Mouse (Mus musculus) small intestine, adult 2 months (tissue): ENCODE data around the gene Hist2h2bb. TPM values are rescaled to one million over a fixed set of nuclear protein-coding genes. Genes with fewer than 3 reads are reported as not detected.
"Not testable (repeated sequence)": the region's sequence is repeated elsewhere in the genome, so short reads cannot be mapped to it uniquely, and the experiment has no call there.

Source experiments
- H3K27ac ChIP-seq: fragments of 200-500 bp; 2 replicates; pipeline ENCODE4 v1.5.1; 2012; ENCODE audit warnings: low read depth, low read length, control low read depth, inconsistent platforms; ENCODE audit not compliant: insufficient read depth
- H3K27me3 ChIP-seq: fragments of 200-500 bp; 2 replicates; pipeline ENCODE4 v1.6.1; 2012; ENCODE audit warnings: mild to moderate bottlenecking, moderate library complexity, low read length, inconsistent platforms; ENCODE audit not compliant: control insufficient read depth, insufficient read depth
- H3K36me3 ChIP-seq: fragments of 200-500 bp; 2 replicates; pipeline ENCODE4 v1.6.1; 2012; ENCODE audit warnings: mild to moderate bottlenecking, low read length, control low read depth, inconsistent platforms; ENCODE audit not compliant: control insufficient read depth, insufficient read depth
- H3K4me1 ChIP-seq: fragments of 200-500 bp; 2 replicates; pipeline ENCODE4 v1.6.1; 2012; ENCODE audit warnings: low read length, inconsistent platforms, mixed read lengths; ENCODE audit not compliant: control insufficient read depth, insufficient read depth, insufficient read length
- H3K4me3 ChIP-seq: fragments of 200-500 bp; 2 replicates; pipeline ENCODE4 v1.5.1; 2012; ENCODE audit warnings: low read depth, mild to moderate bottlenecking, control low read depth, inconsistent platforms, low read length, moderate library complexity
- CTCF ChIP-seq: fragments of 200-500 bp; IDR thresholded peaks from 2 replicates; pipeline ENCODE4 v1.5.1; 2012; ENCODE audit warnings: low read depth, mild to moderate bottlenecking, control low read depth, inconsistent platforms, low read length, moderate library complexity, mixed read lengths; ENCODE audit not compliant: insufficient replicate concordance, insufficient read length; ENCODE audit errors: extremely low read depth
- POLR2A ChIP-seq: fragments of 200-500 bp; IDR thresholded peaks from 2 replicates; pipeline ENCODE4 v1.6.1; 2012; ENCODE audit warnings: low read depth, mild to moderate bottlenecking, control low read depth, inconsistent platforms, low read length, moderate library complexity
- WGBS: fragments of 180-500 bp; shearing (Covaris S2); methylation state at CpG from one replicate; pipeline ENCODE4 v1.1.7; 2018; 5-methylcytosine and 5-hydroxymethylcytosine counted together
- polyA plus RNA-seq: library from polyadenylated mRNA; depleted of rRNA; stranded (reverse); fragments of >200 nt; gene quantifications from 2 replicates; pipeline ENCODE4 v1.2.3, GENCODE M21; 2012

Gene Hist2h2bb
- polyA plus RNA-seq, 1 experiment = 8.7 TPM

DNA sequence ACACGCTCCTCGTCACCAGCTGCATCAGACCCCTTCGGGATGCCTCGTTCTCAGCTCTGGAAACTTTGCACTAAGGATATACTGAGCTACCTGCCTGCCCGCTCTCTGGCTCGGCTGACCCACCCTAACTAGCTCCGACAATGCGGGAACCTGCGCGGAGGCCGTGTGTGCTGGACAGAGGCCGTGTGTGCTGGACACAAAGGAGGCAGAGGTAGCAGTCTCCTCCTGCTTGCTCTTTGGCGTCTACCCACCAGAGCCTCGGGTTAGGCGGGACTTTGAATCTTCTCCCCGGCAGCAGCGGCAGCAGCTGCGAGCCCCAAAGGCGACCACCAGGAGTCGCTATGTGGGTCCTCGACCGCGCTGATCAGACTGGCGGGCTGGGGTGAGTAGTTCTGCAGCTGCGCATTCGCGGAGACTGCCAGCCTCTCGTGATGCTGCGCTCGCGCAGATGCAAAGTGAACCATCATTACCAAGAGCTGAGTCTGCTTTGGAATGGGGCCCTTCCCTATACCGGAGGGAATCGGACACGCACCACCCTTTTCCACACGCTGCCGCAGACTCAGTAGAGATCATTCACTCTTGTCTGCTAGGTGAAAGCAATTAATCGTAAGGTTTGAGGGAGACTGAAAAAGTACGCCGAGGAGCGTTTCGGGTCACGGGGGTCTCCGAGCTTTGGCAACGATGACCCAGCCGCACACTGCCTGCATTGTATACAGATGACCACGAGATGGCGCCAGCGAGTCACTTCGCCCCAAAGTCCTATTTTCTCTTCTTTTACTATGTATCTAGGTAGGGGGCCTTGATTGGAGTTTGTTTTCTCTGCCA, 8.5 kb downstream of the Hist2h2bb start:
- peak overlapping the region; percentile 72 for H3K4me3 ChIP-seq
- H3K27ac ChIP-seq = peak overlapping the region; percentile 63; the same call in 1 of the 2 replicates
- H3K4me1 ChIP-seq = peaks cover 3% of the 10 kb centered on the region; the same call in 1 of the 2 replicates
- no peak for TF ChIP-seq POLR2A
- peak; percentile 82 for TF ChIP-seq CTCF
- H3K36me3 ChIP-seq = no peaks in the 10 kb centered on the region
- WGBS = 1% methylated on average over 49 of the region's 49 CpGs
- H3K27me3 ChIP-seq = 0 out of 2 replicates have a peak, but pooled peaks cover 2% of the 10 kb centered on the region

DNA sequence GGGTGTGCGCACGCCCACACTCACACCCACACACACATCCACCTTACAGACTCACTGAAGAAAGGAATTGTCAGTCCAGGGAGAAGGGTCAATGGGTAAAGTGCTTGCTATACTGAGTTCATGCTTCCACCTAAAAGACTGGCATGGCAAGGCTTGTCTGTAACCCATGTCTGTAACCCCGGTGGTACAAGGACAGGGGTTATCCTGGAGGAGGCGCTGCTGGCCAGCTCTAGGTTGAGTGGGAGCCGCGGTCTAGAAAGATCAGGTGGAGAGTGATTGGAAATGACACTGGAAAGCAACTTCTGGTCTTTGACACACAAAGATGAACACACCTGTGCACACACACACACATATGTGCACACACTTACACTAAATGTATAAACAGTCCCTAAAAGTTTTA, 11.1 kb downstream of the Hist2h2bb start:
- Histone ChIP-seq H3K36me3 (no peaks in the 10 kb centered on the region), H3K27ac (no peak overlapping the region), H3K27me3 (peaks cover 10% of the 10 kb centered on the region), H3K4me3 (no peak overlapping the region), H3K4me1 (peaks cover 3% of the 10 kb centered on the region; the same call in 1 of the 2 replicates)
- no peak for TF ChIP-seq POLR2A
- no peak for TF ChIP-seq CTCF
- whole genome bisulfite sequencing = 64% methylated on average over 6 of the region's 6 CpGs

- 14% methylated on average over 4 of the region's 4 CpGs for WGBS
Observed at GRCm38 (mm10) chr3:96284457-96284856, 14.9 kb downstream of the Hist2h2bb start.

DNA sequence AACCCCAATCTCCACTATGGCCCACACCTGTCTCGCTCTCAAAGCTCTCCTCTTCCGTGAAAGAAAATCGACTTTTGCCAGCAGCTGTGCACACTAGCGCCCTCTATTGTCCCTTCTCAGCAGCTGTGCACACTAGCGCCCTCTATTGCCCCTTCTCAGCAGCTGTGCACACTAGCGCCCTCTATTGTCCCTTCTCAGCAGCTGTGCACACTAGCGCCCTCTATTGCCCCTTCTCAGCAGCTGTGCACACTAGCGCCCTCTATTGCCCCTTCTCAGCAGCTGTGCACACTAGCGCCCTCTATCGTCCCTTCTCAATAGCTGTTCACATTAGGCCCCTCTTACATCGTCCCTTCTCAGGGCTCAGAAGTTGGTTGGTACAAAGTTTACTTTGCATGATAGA, 17.8 kb downstream of the Hist2h2bb start:
- H3K4me1 ChIP-seq, H3K4me3 ChIP-seq, H3K27ac ChIP-seq, H3K36me3 ChIP-seq: not testable (repeated sequence)
- peak; percentile 76; the same call in 1 of the 2 replicates for TF ChIP-seq CTCF
- 89% methylated on average over 11 of the region's 11 CpGs for WGBS
- peaks cover 14% of the 10 kb centered on the region for H3K27me3 ChIP-seq

More at GRCm38 (mm10) chr3:96284457-96284856, 14.9 kb downstream of the Hist2h2bb start:
- TF ChIP-seq POLR2A (no peak), CTCF (no peak)
- Histone ChIP-seq H3K4me1 (no peaks in the 10 kb centered on the region), H3K36me3 (no peaks in the 10 kb centered on the region), H3K27me3 (peaks cover 10% of the 10 kb centered on the region), H3K27ac (no peak overlapping the region), H3K4me3 (no peak overlapping the region)

DNA sequence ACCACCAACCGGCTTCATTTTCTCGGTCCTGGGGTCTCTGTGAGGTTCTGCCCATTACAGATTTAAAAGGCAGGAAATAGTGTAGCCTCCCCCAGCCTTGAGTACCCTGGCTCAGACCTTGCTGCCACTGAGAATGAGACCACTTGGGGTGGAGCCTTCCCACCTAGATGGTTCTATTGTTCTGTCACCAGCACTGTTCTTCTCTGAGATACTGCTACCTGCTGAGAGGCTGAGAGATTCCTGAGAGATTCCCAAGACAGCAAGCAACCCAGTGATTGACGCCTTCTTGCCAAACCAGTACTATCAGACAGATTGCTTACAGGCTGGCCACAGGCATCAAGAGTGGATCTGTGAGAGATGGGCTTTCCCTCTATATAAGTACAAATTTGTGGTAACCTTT, 19.6 kb downstream of the Hist2h2bb start:
- 56% methylated on average over 3 of the region's 3 CpGs for WGBS
- H3K36me3 ChIP-seq = no peaks in the 10 kb centered on the region
- TF ChIP-seq POLR2A (no peak), CTCF (no peak)
- no peaks in the 10 kb centered on the region for H3K4me1 ChIP-seq
- peaks cover 9% of the 10 kb centered on the region for H3K27me3 ChIP-seq
- no peak overlapping the region for H3K27ac ChIP-seq
- H3K4me3 ChIP-seq = no peak overlapping the region

DNA sequence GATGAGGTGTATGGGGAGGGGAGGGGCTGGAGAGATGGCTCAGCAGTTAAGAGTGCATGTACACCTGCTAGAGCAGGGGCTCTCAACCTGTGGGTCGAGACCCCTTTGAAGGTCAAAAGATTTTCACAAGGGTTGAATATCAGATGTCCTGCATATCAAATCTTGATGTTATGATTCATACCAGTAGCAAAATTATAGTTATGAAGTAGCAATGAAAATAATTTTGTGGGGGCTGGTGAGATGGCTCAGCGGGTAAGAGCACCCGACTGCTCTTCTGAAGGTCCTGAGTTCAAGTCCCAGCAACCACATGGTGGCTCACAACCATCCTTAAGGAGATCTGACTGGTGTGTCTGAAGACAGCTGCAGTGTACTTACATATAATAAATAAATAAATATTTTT, 21.2 kb downstream of the Hist2h2bb start:
- H3K27me3 ChIP-seq, H3K4me1 ChIP-seq, H3K4me3 ChIP-seq, H3K27ac ChIP-seq, H3K36me3 ChIP-seq: not testable (repeated sequence)
- 92% methylated on average over 3 of the region's 3 CpGs for WGBS

DNA sequence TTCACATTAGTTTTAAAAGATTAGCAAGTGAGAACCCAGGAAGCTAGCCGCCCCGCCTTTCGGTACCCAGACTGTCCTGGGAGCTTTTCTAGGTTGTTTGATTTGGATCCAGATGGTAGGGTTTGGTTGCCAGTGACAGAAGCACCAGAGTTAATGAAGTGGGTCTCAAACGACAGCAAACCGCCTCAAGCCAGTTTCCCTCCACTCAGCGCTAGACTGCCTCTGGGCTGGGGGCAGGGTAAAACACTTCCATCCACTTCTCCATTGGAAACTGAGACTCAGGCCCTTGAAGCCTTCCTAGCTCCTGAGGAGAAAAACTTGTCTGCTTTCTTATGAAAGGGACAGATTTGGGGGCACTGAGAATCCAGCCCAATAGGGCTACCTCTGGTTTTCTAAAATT, 23.1 kb downstream of the Hist2h2bb start:
- no peak overlapping the region for H3K4me3 ChIP-seq
- H3K4me1 ChIP-seq = no peaks in the 10 kb centered on the region
- TF ChIP-seq POLR2A = no peak
- TF ChIP-seq CTCF = no peak
- no peak overlapping the region for H3K27ac ChIP-seq
- H3K27me3 ChIP-seq = peaks cover 6% of the 10 kb centered on the region
- 60% methylated on average over 6 of the region's 6 CpGs for WGBS
- H3K36me3 ChIP-seq = no peaks in the 10 kb centered on the region

- H3K27me3 ChIP-seq = peaks cover 6% of the 10 kb centered on the region
- no peaks in the 10 kb centered on the region for H3K4me1 ChIP-seq
- whole genome bisulfite sequencing = 52% methylated on average over 5 of the region's 5 CpGs
- H3K4me3 ChIP-seq = no peak overlapping the region
- H3K27ac ChIP-seq = no peak overlapping the region
- no peaks in the 10 kb centered on the region for H3K36me3 ChIP-seq
- TF ChIP-seq CTCF = no peak
- no peak for TF ChIP-seq POLR2A
Observed at GRCm38 (mm10) chr3:96293368-96293767, 23.8 kb downstream of the Hist2h2bb start.
